Mouse (Mus musculus): ENCODE results near the gene Chuk. TPM values are rescaled to one million over a fixed set of nuclear protein-coding genes. Genes with fewer than 3 reads are reported as not detected.

The Chuk gene
- polyA plus RNA-seq, 1 experiment from 2014 or later = 44.3 TPM

DNA sequence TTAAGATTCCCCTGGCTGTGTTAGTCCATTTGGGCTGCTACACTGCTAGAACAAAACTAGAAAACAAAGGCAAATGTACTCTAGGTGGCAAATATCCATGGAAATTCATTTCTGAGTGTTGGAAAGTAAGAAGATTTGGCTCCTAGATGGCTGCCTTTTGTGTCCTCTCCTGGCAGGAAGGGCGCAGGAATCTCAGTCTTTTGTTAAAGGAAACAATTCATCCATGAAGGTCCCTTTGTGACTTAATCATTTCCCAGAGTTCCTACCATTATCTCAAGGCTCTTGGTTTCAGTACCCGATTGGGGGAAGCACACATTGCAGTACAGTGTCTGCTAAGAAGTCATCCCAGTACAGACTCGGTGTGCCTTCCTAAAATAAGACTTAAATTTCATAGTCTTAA lies 21.0 kb downstream of the Chuk start:
- no peak for DNase-seq (ENCODE audit: low spot score)
- Histone ChIP-seq H3K4me3 (ENCODE audit: low read depth, low read length) (no peak overlapping the region), H3K27ac (replicated peaks; ENCODE audit: low read depth, low read length) (no peak overlapping the region), H3K9me3 (ENCODE audit: control insufficient read depth, low read length) (no peaks in the 10 kb centered on the region), H3K9ac (ENCODE audit: low read length) (no peak overlapping the region), H3K4me1 (ENCODE audit: control insufficient read depth, insufficient read depth, low read length) (no peaks in the 10 kb centered on the region), H3K36me3 (ENCODE audit: control insufficient read depth, insufficient read depth, low read length) (peaks cover 1% of the 10 kb centered on the region), H3K27me3 (ENCODE audit: control insufficient read depth, insufficient read depth, low read length) (no peaks in the 10 kb centered on the region), H3K4me2 (ENCODE audit: low read depth, severe bottlenecking) (no peak overlapping the region)
- WGBS = 97% methylated on average over 3 of the region's 3 CpGs
- no peak for ATAC-seq (ENCODE audit: insufficient number of reproducible peaks, low FRiP score, low TSS enrichment, low read depth)

DNA sequence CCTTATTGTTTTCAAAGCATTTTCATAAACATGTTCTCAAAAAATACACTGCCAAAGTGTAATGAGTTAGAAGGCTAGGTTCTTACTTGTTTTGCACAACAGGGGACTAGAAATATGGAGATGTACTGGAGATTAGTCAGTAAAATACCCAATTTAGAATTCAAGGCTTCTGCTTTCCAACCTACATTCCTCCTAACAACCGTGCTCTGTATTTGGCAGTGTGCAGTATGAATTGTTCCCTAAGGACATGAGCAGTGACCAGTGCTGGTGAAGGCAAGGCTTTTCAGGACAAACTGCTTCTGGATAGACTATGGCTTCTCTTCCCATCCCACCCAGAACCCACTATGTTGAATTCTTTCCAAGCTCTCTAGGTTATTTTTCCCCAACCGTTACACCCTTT lies 26.4 kb downstream of the Chuk start:
- Histone ChIP-seq H3K27me3 (ENCODE audit: control insufficient read depth, insufficient read depth, low read length) (no peaks in the 10 kb centered on the region), H3K27ac (replicated peaks; ENCODE audit: low read depth, low read length) (no peak overlapping the region), H3K4me3 (ENCODE audit: low read depth, low read length) (no peak overlapping the region), H3K9ac (ENCODE audit: low read length) (no peak overlapping the region), H3K4me2 (ENCODE audit: low read depth, severe bottlenecking) (no peak overlapping the region), H3K9me3 (ENCODE audit: control insufficient read depth, low read length) (no peaks in the 10 kb centered on the region), H3K36me3 (ENCODE audit: control insufficient read depth, insufficient read depth, low read length) (peaks cover 5% of the 10 kb centered on the region), H3K4me1 (ENCODE audit: control insufficient read depth, insufficient read depth, low read length) (0 out of 2 replicates have a peak, but pooled peaks cover under 1% of the 10 kb centered on the region)
- no peak for ATAC-seq (ENCODE audit: insufficient number of reproducible peaks, low FRiP score, low TSS enrichment, low read depth)
- DNase-seq (ENCODE audit: low spot score) = no peak
- 92% methylated on average over 2 of the region's 2 CpGs for WGBS

DNA sequence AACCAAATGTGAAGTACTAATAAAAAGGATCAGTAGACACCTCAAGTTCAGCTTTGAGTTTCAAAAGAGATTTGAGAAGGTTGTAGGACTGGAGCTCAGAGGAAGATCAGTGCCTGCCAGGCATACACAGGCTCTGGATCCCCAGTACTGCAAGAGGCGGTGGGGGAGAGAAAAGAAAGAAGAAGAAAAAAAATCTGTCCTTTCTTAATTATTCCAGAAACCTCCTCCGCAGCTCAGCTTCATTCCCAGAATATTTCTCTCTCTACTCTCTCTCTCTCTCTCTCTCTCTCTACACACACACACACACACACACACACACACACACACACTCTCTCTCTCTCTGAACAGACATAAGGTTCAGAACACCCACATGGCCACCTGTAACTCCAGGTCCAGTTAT lies 27.3 kb downstream of the Chuk start:
- H3K4me2 ChIP-seq (ENCODE audit: low read depth, severe bottlenecking) = no peak overlapping the region
- H3K27me3 ChIP-seq (ENCODE audit: control insufficient read depth, insufficient read depth, low read length) = no peaks in the 10 kb centered on the region
- H3K9me3 ChIP-seq (ENCODE audit: control insufficient read depth, low read length) = no peaks in the 10 kb centered on the region
- ATAC-seq (ENCODE audit: insufficient number of reproducible peaks, low FRiP score, low TSS enrichment, low read depth) = no peak
- WGBS = 100% methylated on average over 2 of the region's 2 CpGs
- no peak overlapping the region for H3K9ac ChIP-seq (ENCODE audit: low read length)
- no peak overlapping the region for H3K27ac ChIP-seq (replicated peaks; ENCODE audit: low read depth, low read length)
- 0 out of 2 replicates have a peak, but pooled peaks cover 2% of the 10 kb centered on the region for H3K4me1 ChIP-seq (ENCODE audit: control insufficient read depth, insufficient read depth, low read length)
- H3K36me3 ChIP-seq (ENCODE audit: control insufficient read depth, insufficient read depth, low read length) = peaks cover 7% of the 10 kb centered on the region
- no peak for DNase-seq (ENCODE audit: low spot score)
- H3K4me3 ChIP-seq (ENCODE audit: low read depth, low read length) = no peak overlapping the region

DNA sequence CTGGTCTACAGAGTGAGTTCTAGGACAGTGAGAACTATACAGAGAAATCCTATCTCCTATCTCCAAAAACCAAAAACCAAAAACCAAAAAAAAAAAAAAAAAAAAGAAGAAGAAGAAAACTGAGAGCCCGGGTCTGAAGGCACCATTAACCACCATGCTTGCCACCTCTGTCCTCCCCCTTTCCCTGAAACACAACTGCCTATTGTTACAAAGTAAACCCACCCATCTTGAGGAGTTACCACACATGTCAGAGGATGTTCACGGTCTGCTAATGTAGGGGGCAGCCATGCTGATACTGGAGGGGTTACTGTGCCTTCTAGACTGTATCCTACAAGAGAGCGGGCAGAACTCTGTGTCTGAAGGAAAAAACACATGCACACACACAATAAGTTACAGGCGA lies 30.3 kb downstream of the Chuk start:
- H3K9me3 ChIP-seq (ENCODE audit: control insufficient read depth, low read length) = no peaks in the 10 kb centered on the region
- H3K4me3 ChIP-seq (ENCODE audit: low read depth, low read length) = no peak overlapping the region
- ATAC-seq (ENCODE audit: insufficient number of reproducible peaks, low FRiP score, low TSS enrichment, low read depth) (no peak), DNase-seq (ENCODE audit: low spot score) (no peak)
- 0 out of 2 replicates have a peak, but pooled peaks cover 2% of the 10 kb centered on the region for H3K4me1 ChIP-seq (ENCODE audit: control insufficient read depth, insufficient read depth, low read length)
- H3K9ac ChIP-seq (ENCODE audit: low read length) = no peak overlapping the region
- H3K36me3 ChIP-seq (ENCODE audit: control insufficient read depth, insufficient read depth, low read length) = peaks cover 9% of the 10 kb centered on the region
- H3K27me3 ChIP-seq (ENCODE audit: control insufficient read depth, insufficient read depth, low read length) = no peaks in the 10 kb centered on the region
- WGBS = 87% methylated on average over 4 of the region's 4 CpGs
- no peak overlapping the region for H3K27ac ChIP-seq (replicated peaks; ENCODE audit: low read depth, low read length)
- no peak overlapping the region for H3K4me2 ChIP-seq (ENCODE audit: low read depth, severe bottlenecking)

DNA sequence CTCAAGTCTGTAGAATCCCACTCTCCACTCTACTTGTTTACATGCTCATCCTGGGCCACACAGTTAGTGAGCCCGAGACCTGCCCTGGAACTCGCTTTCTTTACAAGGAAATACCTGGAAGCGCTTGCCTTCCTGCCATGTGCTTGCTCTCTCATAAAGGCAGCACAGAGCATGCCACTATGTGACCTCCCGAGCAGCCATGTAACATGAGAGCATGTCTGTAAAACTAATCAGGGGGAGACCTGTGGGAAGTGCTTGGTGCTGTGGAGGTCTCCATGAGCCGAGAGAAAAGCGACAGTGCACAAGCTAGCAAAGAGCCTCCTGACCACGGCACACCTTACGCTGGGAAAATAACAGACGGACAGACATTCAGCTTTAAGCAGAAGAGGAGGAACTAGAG lies 30.8 kb downstream of the Chuk start:
- Histone ChIP-seq H3K4me3 (ENCODE audit: low read depth, low read length) (no peak overlapping the region), H3K9ac (ENCODE audit: low read length) (no peak overlapping the region), H3K36me3 (ENCODE audit: control insufficient read depth, insufficient read depth, low read length) (peaks cover 9% of the 10 kb centered on the region), H3K4me2 (ENCODE audit: low read depth, severe bottlenecking) (no peak overlapping the region), H3K27me3 (ENCODE audit: control insufficient read depth, insufficient read depth, low read length) (no peaks in the 10 kb centered on the region), H3K4me1 (ENCODE audit: control insufficient read depth, insufficient read depth, low read length) (0 out of 2 replicates have a peak, but pooled peaks cover 2% of the 10 kb centered on the region), H3K27ac (replicated peaks; ENCODE audit: low read depth, low read length) (no peak overlapping the region), H3K9me3 (ENCODE audit: control insufficient read depth, low read length) (no peaks in the 10 kb centered on the region)
- ATAC-seq (ENCODE audit: insufficient number of reproducible peaks, low FRiP score, low TSS enrichment, low read depth) (peak; percentile 68), DNase-seq (ENCODE audit: low spot score) (peak; percentile 54)
- WGBS = 47% methylated on average over 9 of the region's 9 CpGs

DNA sequence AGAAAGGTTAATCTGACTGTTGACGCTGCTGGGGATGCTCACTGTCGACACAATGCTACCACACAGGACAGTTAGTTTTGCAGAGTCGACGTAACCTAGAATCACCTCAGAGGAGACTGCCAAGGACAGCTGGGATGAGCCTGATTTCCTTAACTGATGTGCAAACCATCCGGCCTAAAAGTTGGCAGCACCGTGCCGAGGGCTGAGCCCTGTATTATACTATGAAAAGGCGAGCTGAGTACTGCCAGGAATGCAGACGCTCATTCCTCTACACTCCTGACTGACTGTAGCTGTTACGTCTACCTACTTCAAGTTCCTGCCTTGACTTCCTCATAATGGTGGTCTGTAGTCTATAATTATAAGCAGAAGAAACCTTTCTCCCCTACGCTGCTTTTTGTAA lies 32.3 kb downstream of the Chuk start:
- no peak for DNase-seq (ENCODE audit: low spot score)
- no peak for ATAC-seq (ENCODE audit: insufficient number of reproducible peaks, low FRiP score, low TSS enrichment, low read depth)
- no peaks in the 10 kb centered on the region for H3K27me3 ChIP-seq (ENCODE audit: control insufficient read depth, insufficient read depth, low read length)
- no peak overlapping the region for H3K9ac ChIP-seq (ENCODE audit: low read length)
- H3K9me3 ChIP-seq (ENCODE audit: control insufficient read depth, low read length) = no peaks in the 10 kb centered on the region
- 85% methylated on average over 11 of the region's 11 CpGs for WGBS
- H3K4me1 ChIP-seq (ENCODE audit: control insufficient read depth, insufficient read depth, low read length) = peaks cover 2% of the 10 kb centered on the region; the same call in 1 of the 2 replicates
- H3K4me2 ChIP-seq (ENCODE audit: low read depth, severe bottlenecking) = no peak overlapping the region
- peaks cover 4% of the 10 kb centered on the region for H3K36me3 ChIP-seq (ENCODE audit: control insufficient read depth, insufficient read depth, low read length)
- no peak overlapping the region for H3K27ac ChIP-seq (replicated peaks; ENCODE audit: low read depth, low read length)
- no peak overlapping the region for H3K4me3 ChIP-seq (ENCODE audit: low read depth, low read length)

DNA sequence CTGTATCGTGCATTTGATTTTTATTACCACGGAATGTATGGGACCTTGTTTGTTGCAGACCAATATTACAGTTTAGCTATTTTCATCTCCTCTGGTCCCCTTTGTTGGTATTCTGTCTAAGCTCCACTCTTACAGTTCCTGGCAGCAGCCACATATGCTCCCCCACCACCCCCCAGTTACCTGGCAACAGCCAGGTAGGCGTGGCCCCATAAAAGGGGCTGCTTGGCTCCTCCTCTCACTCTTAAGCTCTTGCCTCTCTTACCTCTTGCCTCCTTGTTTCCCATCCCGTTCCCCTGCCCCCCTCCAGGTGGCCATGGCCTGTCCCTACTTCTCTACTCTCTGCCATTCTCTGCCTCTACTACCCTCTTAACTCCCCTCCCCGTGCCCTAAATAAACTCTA lies 36.1 kb downstream of the Chuk start:
- H3K36me3 ChIP-seq (ENCODE audit: control insufficient read depth, insufficient read depth, low read length) = peaks cover 4% of the 10 kb centered on the region
- no peaks in the 10 kb centered on the region for H3K27me3 ChIP-seq (ENCODE audit: control insufficient read depth, insufficient read depth, low read length)
- DNase-seq (ENCODE audit: low spot score) (no peak), ATAC-seq (ENCODE audit: insufficient number of reproducible peaks, low FRiP score, low TSS enrichment, low read depth) (no peak)
- no peak overlapping the region for H3K4me3 ChIP-seq (ENCODE audit: low read depth, low read length)
- H3K27ac ChIP-seq (replicated peaks; ENCODE audit: low read depth, low read length) = no peak overlapping the region
- H3K4me2 ChIP-seq (ENCODE audit: low read depth, severe bottlenecking) = no peak overlapping the region
- H3K9me3 ChIP-seq (ENCODE audit: control insufficient read depth, low read length) = no peaks in the 10 kb centered on the region
- H3K9ac ChIP-seq (ENCODE audit: low read length) = no peak overlapping the region
- peaks cover 6% of the 10 kb centered on the region; the same call in 1 of the 2 replicates for H3K4me1 ChIP-seq (ENCODE audit: control insufficient read depth, insufficient read depth, low read length)
- 62% methylated on average over 5 of the region's 5 CpGs for WGBS

DNA sequence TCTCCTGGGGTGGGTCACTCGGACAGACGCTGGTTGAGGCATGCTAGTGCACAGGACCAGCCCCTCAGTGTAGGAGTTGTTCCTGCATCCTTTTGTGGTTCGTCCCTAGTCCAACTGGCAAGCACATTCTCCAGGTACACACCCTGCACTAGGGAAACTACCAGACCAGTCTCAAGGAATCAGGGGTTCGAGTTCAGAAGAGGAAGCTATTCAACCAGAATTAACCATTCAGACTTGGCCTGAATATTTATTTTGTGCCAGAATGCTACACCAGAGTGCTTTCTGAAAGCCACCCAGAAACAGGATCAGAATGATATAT lies 37.4 kb downstream of the Chuk start:
- H3K9me3 ChIP-seq (ENCODE audit: control insufficient read depth, low read length) = no peaks in the 10 kb centered on the region
- WGBS = 14% methylated on average over 4 of the region's 4 CpGs
- peak overlapping the region; percentile 74 for H3K4me3 ChIP-seq (ENCODE audit: low read depth, low read length)
- peaks cover 4% of the 10 kb centered on the region; the same call in 1 of the 2 replicates for H3K4me1 ChIP-seq (ENCODE audit: control insufficient read depth, insufficient read depth, low read length)
- H3K27me3 ChIP-seq (ENCODE audit: control insufficient read depth, insufficient read depth, low read length) = no peaks in the 10 kb centered on the region
- H3K4me2 ChIP-seq (ENCODE audit: low read depth, severe bottlenecking) = peak overlapping the region; percentile 96
- no peak overlapping the region for H3K27ac ChIP-seq (replicated peaks; ENCODE audit: low read depth, low read length)
- no peak for ATAC-seq (ENCODE audit: insufficient number of reproducible peaks, low FRiP score, low TSS enrichment, low read depth)
- no peak for DNase-seq (ENCODE audit: low spot score)
- peak overlapping the region; percentile 74 for H3K9ac ChIP-seq (ENCODE audit: low read length)
- peaks cover under 1% of the 10 kb centered on the region; the same call in 1 of the 2 replicates for H3K36me3 ChIP-seq (ENCODE audit: control insufficient read depth, insufficient read depth, low read length)

Measured in limb, embryonic 11.5 days (tissue).